Mouse (Mus musculus): ENCODE results near the gene Pml.

GRCm38 (mm10) chr9:58195671-58196070, 53.9 kb downstream of the Pml start:
- no peak for TF ChIP-seq POLR2A (IDR thresholded peaks at IDR 0.05; ENCODE audit: extremely low read depth, insufficient read depth, low read length)
- TF ChIP-seq CTCF (IDR thresholded peaks at IDR 0.05; ENCODE audit: extremely low read depth, insufficient read depth, low read length): no peak
